Mouse (Mus musculus) monocyte, adult 59 days (primary cell): Measurements from ENCODE around the gene Klra5. TPM values are rescaled to one million over a fixed set of nuclear protein-coding genes. Genes with fewer than 3 reads are reported as not detected.

ENCODE experiments used
- total RNA-seq, 2 experiments: library from RNA; stranded (reverse); gene quantifications; one replicate each; pipeline ENCODE4 v1.2.4; 2023

The Klra5 gene
- not detected for total RNA-seq

DNA sequence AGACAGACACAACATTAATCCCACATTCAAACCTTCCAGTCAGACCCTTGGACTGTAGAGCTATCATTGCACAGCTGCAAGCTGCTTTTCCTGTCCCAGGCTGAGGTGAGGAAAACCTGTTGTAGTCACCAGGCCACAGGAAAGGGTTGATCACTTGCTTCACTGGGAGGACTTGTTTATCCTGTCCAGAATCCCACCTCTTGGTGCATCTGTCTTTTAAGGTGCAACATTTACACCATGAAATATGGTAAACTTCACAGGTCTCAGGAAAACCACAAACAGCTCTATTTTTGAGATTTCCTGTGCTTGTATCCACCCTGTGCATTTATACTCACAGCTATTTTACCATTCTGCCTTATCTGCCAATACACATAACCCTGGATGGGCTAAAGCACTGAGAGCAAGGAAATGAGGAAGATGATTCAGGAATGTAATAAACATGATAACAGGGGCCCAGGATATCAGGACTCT, at the start of gene Klra5:
Gene Klra5 (minus strand): TSS at position 175 of the 471 bp plus-strand sequence.

DNA sequence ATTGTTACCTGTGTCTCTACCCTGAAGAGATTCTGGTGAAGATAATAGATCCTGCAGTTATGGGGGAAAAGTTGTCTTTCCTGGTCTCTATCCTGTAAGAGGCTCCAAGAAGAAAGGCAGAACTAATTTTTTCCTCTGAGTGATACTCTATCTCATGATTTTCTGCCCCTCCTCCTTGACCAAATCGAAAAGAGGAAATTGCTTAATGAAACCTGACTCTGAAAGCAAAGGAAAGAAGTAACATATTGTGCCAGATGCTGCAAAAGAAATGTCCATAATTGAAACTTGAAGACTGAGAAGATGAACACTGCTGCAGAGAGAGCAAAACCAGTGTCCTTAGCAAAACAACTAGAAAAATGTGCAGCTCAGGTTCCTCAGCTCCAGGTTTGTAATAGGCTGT, 40.9 kb downstream of the Klra5 start, which contains the start of gene Klra17:
Gene Klra17 (minus strand): TSS at position 124 of the 400 bp plus-strand sequence.

DNA sequence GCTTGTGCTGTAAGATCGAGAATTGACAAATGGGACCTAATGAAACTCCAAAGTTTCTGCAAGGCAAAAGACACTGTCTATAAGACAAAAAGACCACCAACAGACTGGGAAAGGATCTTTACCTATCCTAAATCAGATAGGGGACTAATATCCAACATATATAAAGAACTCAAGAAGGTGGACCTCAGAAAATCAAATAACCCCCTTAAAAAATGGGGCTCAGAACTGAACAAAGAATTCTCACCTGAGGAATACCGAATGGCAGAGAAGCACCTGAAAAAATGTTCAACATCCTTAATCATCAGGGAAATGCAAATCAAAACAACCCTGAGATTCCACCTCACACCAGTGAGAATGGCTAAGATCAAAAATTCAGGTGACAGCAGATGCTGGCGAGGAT, 55.1 kb downstream of the Klra5 start, which contains the start of gene Gm17631:
Gene Gm17631 (plus strand): TSS at position 301 of the 400 bp plus-strand sequence.

Other genes with a start within 250 kb of the Klra5 start
- gene Klrc1, start 238.7 kb downstream of the Klra5 start, total RNA-seq = 1 to 10 TPM; 1.5 to 2.3 TPM
- 1 to 10 TPM; 1.6 to 2.6 TPM for gene Klri1, start 200.5 kb downstream of the Klra5 start, total RNA-seq
- under 1 TPM; 0.68 to 0.76 TPM for gene Klri2, start 177.2 kb downstream of the Klra5 start, total RNA-seq
- gene Gm156, start 133.4 kb downstream of the Klra5 start, total RNA-seq = not detected
- not detected for gene Gm17631, start 55.0 kb downstream of the Klra5 start, total RNA-seq
- gene Klra17, start 41.0 kb downstream of the Klra5 start, total RNA-seq = 1 to 10 TPM; 3.4 to 3.6 TPM
- gene Klra6, start 109.3 kb upstream of the Klra5 start, total RNA-seq = not detected
- under 1 TPM in 1 of 2 experiments, not detected in 1; 0.39 TPM for gene Klra4, start 149.6 kb upstream of the Klra5 start, total RNA-seq
- gene Klra8, start 212.2 kb upstream of the Klra5 start, total RNA-seq = 1 to 10 TPM; 3.4 to 4.3 TPM